Mouse (Mus musculus) forebrain, embryonic 10.5 days (tissue): ENCODE data around the gene Pgm5. TPM values are rescaled to one million over a fixed set of nuclear protein-coding genes. Genes with fewer than 3 reads are reported as not detected.

Experiments
- DNase-seq: peaks from one replicate; pipeline ENCODE4 v3.0.0-alpha.2; 2017; ENCODE audit warnings: low spot score; ENCODE audit errors: extremely low spot score
- H3K27ac ChIP-seq: fragments of 300-500 bp; sonication (generic); 2 replicates; pipeline ENCODE4 v1.5.1; 2016; ENCODE audit warnings: mild to moderate bottlenecking
- H3K27me3 ChIP-seq: fragments of 300-500 bp; sonication (generic); 2 replicates; pipeline ENCODE4 v1.6.1; 2016; ENCODE audit warnings: mild to moderate bottlenecking; ENCODE audit not compliant: poor library complexity, severe bottlenecking
- H3K36me3 ChIP-seq: fragments of 300-500 bp; sonication (generic); replicated peaks from 2 replicates; pipeline ENCODE4 v1.6.1; 2016; ENCODE audit warnings: mild to moderate bottlenecking, moderate library complexity
- H3K4me1 ChIP-seq: fragments of 300-500 bp; sonication (generic); 2 replicates; pipeline ENCODE4 v1.6.1; 2016
- H3K4me3 ChIP-seq: fragments of 300-500 bp; sonication (generic); 2 replicates; pipeline ENCODE4 v1.5.1; 2016; ENCODE audit warnings: mild to moderate bottlenecking, moderate library complexity
- H3K9me3 ChIP-seq: fragments of 300-500 bp; sonication (generic); 2 replicates; pipeline ENCODE4 v1.6.1; 2016; ENCODE audit warnings: mild to moderate bottlenecking, moderate library complexity
- WGBS: fragments of 180-500 bp; shearing (Covaris S2); methylation state at CpG from one replicate; pipeline ENCODE4 v1.1.7; 2016; 5-methylcytosine and 5-hydroxymethylcytosine counted together
- polyA plus RNA-seq: library from polyadenylated mRNA; unstranded; fragments of >200 nt; fragmentation: Nextera tagmentation; extraction: Ambion mirVana; gene quantifications from 2 replicates; pipeline ENCODE4 v1.2.1, GENCODE M21; 2016

Gene Pgm5
- polyA plus RNA-seq, 1 experiment from 2014 or later: 0.11 TPM

DNA sequence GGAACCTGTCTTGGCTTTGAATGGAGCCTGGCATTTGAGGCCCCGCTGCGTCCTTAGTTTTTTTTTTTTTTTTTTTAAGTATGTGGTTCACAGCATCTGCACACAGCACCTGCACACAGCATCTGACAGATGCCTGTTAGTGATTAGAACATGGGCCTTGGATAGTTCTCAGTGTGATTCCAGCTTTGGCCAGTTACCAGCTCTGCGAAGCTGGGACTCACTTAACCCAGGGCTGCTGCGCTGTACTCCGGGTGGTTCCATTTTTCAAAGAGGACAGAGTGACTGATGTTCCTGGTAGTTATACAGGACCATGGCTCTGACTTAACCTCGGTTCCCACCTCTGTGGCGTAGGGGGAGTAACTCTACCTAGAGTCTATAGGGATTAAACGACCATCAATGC lies 211.2 kb downstream of the Pgm5 start:
- Histone ChIP-seq H3K4me3 (no peak overlapping the region), H3K27ac (no peak overlapping the region), H3K36me3 (no peaks in the 10 kb centered on the region), H3K9me3 (no peaks in the 10 kb centered on the region), H3K4me1 (peaks cover 40% of the 10 kb centered on the region), H3K27me3 (no peaks in the 10 kb centered on the region)
- DNase-seq: no peak
- WGBS: 79% methylated on average over 8 of the region's 8 CpGs

DNA sequence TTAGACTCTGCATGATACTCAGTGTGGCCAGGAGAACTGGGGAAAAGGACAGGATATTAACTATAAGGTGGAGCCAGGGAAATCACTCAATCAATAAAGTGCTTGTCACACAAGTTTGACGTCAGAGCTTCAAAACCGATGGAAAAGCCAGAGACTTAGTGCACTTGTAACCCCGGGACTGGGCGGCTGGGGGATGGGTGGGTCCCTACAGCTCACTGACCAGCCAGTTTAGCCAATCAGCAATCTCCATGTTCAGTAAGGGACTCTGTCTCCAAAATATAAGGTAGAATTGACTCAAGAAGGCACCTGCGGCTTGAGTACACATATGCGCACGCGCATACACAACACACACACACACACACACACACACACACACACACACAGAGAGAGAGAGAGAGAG lies 213.6 kb downstream of the Pgm5 start:
- DNase-seq: no peak
- no peak overlapping the region for H3K27ac ChIP-seq
- no peaks in the 10 kb centered on the region for H3K27me3 ChIP-seq
- H3K9me3 ChIP-seq: no peaks in the 10 kb centered on the region
- peaks cover 35% of the 10 kb centered on the region for H3K4me1 ChIP-seq
- WGBS: 80% methylated on average over 8 of the region's 8 CpGs
- H3K4me3 ChIP-seq: no peak overlapping the region
- H3K36me3 ChIP-seq: no peaks in the 10 kb centered on the region

DNA sequence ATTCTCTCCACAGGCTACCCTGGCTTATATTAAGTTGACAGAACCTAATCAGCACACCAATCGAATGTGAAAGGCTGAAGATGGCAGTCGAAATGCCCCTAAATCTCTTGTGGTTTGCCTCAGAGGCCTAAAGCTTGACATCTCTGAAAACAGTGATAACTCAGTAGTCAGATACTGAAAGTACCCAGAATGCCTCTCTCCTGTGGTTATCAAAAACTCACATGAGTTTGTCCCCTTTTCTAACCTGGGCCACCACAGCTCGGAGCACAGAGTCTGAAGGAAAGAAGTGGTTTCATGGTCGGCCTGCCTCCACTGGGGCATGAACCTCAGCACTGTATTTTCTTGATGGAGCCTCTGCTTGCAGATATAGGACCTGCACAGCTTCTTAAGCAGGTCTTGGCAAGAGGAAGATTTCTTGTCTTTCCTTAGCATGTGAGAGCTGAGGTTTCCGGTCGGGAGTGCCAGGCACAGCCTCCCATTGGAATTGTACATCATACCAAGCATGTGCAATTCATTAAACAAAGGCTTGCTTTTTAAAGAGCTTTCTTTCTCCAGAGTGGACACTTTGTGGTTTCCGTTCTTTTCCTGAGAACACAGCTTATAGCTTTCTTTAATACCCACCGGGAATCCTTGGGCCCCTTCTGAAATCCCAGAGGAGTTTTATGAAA lies 215.4 kb downstream of the Pgm5 start:
- Histone ChIP-seq H3K9me3 (no peaks in the 10 kb centered on the region), H3K27ac (no peak overlapping the region), H3K4me1 (peaks cover 21% of the 10 kb centered on the region), H3K4me3 (no peak overlapping the region), H3K36me3 (no peaks in the 10 kb centered on the region), H3K27me3 (no peaks in the 10 kb centered on the region)
- DNase-seq: no peak
- 84% methylated on average over 8 of the region's 8 CpGs for WGBS

DNA sequence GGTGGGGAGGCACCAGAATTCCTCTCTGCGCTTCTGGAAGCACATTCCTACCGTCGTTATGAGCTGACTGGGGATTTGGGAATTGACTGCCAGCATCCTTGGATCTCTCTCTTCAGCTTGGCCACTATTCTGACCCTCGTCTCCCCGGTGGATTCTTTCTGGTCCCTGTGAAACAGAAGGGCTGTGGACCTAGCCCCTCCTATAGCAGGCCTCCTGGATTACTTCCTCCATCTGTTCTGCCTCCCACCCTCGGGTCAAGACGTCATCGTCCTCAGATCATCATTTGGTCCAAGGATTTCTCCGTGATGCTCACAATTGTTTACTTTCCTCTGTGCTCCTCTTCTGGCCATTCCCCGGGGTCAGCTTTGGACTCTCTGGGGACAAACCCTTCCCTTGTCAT lies 216.7 kb downstream of the Pgm5 start:
- 86% methylated on average over 10 of the region's 10 CpGs for WGBS
- Histone ChIP-seq H3K36me3 (no peaks in the 10 kb centered on the region), H3K4me1 (peaks cover 10% of the 10 kb centered on the region), H3K27ac (no peak overlapping the region), H3K27me3 (no peaks in the 10 kb centered on the region), H3K9me3 (no peaks in the 10 kb centered on the region), H3K4me3 (no peak overlapping the region)
- DNase-seq: no peak

DNA sequence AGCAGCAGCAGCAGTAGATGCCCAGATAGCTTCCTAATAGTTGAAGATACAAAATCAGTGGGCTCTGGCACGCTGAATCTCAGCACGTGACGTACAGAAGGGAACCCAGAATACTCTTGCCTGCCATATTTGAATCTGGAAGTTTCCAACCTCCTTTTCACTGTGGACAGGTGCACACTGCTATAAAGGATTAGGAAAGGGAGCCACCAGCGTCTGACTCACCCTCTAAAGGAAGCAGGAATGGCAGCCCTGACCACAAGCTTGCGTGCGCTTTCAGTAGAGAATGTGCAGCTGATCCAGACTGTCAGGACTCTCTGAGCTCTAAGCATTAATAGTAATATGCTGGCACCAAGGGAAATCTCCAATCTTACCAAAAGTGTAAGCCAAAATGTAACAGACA lies 220.7 kb downstream of the Pgm5 start:
- Histone ChIP-seq H3K27ac (no peak overlapping the region), H3K4me3 (no peak overlapping the region), H3K4me1 (peaks cover 5% of the 10 kb centered on the region), H3K36me3 (no peaks in the 10 kb centered on the region), H3K27me3 (no peaks in the 10 kb centered on the region), H3K9me3 (no peaks in the 10 kb centered on the region)
- WGBS: 92% methylated on average over 6 of the region's 6 CpGs
- DNase-seq: no peak

DNA sequence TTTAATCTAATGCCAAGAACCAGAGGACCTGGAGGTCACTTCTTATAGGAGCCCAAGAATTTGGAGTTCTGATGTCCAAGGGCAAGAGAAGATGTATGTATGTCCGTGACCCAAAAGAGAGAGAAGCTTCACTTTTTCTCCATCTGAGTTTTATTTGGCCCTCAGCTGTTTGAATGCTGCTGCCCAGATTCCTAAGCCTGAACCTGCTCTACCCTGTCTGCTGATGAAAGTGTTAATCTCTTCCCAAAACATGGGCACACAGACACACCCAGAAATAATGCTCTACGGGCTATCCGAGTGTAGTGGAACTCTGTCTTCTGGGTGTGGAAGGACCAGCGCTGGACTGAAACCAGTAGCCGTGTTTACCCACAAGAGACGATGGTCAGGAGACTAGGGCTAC lies 223.7 kb downstream of the Pgm5 start:
- no peaks in the 10 kb centered on the region for H3K27me3 ChIP-seq
- H3K4me3 ChIP-seq: no peak overlapping the region
- no peak overlapping the region for H3K27ac ChIP-seq
- WGBS: 94% methylated on average over 6 of the region's 6 CpGs
- DNase-seq: no peak
- H3K9me3 ChIP-seq: no peaks in the 10 kb centered on the region
- H3K36me3 ChIP-seq: no peaks in the 10 kb centered on the region
- H3K4me1 ChIP-seq: no peaks in the 10 kb centered on the region

DNA sequence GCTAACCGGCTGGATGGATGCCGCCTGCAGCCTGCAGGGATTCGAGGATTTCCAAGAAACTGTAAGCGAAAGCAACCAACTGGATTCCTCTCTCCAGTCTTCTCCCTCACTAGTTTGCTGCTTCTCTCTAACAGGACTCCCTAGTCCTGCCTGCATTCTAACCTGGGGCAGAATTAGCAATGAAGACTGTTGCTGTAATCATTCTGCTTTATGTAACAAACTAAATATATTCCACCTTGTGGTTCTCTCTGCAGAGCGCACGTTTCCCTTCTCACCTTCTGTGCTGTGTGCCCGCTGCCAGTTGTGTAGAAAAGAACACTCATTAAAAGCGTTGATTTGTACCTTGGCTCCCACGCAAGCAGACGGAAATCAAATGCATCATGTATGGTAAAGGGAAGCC lies 225.0 kb downstream of the Pgm5 start:
- WGBS: 87% methylated on average over 10 of the region's 10 CpGs
- H3K4me1 ChIP-seq: no peaks in the 10 kb centered on the region
- no peak overlapping the region for H3K4me3 ChIP-seq
- H3K36me3 ChIP-seq: no peaks in the 10 kb centered on the region
- H3K9me3 ChIP-seq: no peaks in the 10 kb centered on the region
- no peaks in the 10 kb centered on the region for H3K27me3 ChIP-seq
- no peak overlapping the region for H3K27ac ChIP-seq
- DNase-seq: no peak

DNA sequence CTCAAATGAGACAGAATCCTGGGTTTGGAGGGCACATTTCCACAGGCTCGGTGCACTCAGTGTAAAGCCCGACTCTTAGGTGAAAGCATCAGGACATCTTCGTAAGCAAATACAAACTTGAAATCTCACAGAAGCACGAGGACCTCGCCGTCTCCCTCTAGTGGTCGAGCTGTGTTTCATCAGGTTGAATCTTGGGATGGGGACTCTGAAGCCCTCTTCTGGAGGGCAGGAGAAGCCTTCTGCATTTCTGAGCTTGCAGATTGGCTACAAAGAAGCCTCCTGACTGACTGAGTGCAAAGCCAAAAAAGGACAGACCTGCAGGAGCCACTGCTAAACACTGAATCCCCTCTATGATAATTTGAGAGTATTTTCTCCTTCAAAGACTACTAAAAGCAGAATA lies 227.1 kb downstream of the Pgm5 start:
- DNase-seq: peak; percentile 72
- Histone ChIP-seq H3K4me1 (no peaks in the 10 kb centered on the region), H3K4me3 (no peak overlapping the region), H3K9me3 (no peaks in the 10 kb centered on the region), H3K27me3 (no peaks in the 10 kb centered on the region), H3K27ac (no peak overlapping the region), H3K36me3 (no peaks in the 10 kb centered on the region)
- 9% methylated on average over 7 of the region's 7 CpGs for WGBS

Other genes starting within 250 kb of the Pgm5 start
- 0.31 and 0.33 TPM in 2 replicates for gene Tmem252, start 187.8 kb downstream of the Pgm5 start, polyA plus RNA-seq
- 313 and 336 TPM in 2 replicates for gene Gm10053, start 13.8 kb upstream of the Pgm5 start, polyA plus RNA-seq
- gene Foxd4, start 39.3 kb upstream of the Pgm5 start, polyA plus RNA-seq: not detected in 2 replicates
- gene Cbwd1, start 99.8 kb upstream of the Pgm5 start, polyA plus RNA-seq: 22.1 and 22.3 TPM in 2 replicates
- 0.87 and 1.3 TPM in 2 replicates for gene Dock8, start 137.7 kb upstream of the Pgm5 start, polyA plus RNA-seq